Mouse (Mus musculus): ENCODE measurements around the gene Crim1.

GRCm38 (mm10) chr17:78280991-78281712 is 81.1 kb downstream of the Crim1 start:
- no peak for TF ChIP-seq CEBPB (IDR thresholded peaks at IDR 0.05; ENCODE audit: low read depth)
- no peak for TF ChIP-seq CTCF (IDR thresholded peaks at IDR 0.05; ENCODE audit: control insufficient read depth, insufficient read depth, insufficient read length)
- no peak for TF ChIP-seq MYOD1 (IDR thresholded peaks at IDR 0.05; ENCODE audit: control insufficient read depth, insufficient read length, low read depth)
- no peak for TF ChIP-seq MAX (IDR thresholded peaks at IDR 0.05)
- no peak for TF ChIP-seq USF1 (IDR thresholded peaks at IDR 0.05; ENCODE audit: low read depth)

Data from C2C12 (cell line).